Comparison of ENCODE assay signal across 22 mouse cellular contexts in the genomic region with DNA sequence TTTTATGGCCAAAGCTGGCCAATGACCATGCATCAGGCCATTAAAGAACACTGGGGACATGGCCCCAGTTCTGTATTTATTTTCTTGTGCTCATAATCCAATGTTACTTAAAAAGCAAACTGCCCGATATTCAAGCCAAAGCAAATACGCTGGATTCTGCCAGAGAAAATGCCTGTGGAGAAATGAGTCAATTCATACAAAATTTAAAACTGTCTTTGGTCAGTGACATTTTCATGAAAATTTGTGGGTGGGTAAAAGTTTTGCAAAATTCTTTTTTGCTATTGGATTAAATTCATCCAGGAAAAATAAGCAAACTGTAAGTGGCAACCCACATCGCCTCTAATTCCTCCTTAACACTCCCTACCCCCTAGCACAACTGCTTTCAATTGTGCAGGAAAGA.
DNase-seq lines count a peak whose midpoint lies in the region; ATAC-seq and TF ChIP-seq lines count a peak whose summit lies in the region.
"Had no signal": no experiment of that assay in that cellular context is flagged by ENCODE, and none has a peak within 500 bp of the region (broad histone marks: within the 10 kb centered on the region; RNA-seq: fewer than 3 reads in every experiment).

No protein-coding gene starts in this region.

- no peak overlapping the region for H3K4me3 ChIP-seq in embryonic fibroblast, embryonic 13.5 days (ENCODE audit: insufficient read depth, low read length)
- H3K4me3 ChIP-seq: embryonic facial prominence, embryonic 10.5 days; embryonic facial prominence, embryonic 12.5 days; erythroblast, embryonic 14.5 days; forebrain, embryonic 13.5 days; forebrain, embryonic 15.5 days had no signal

- TF ChIP-seq POLR2A in embryonic fibroblast, embryonic 13.5 days (IDR thresholded peaks at IDR 0.05; ENCODE audit: low read depth, low read length) = no peak

- intact Hi-C loops in heart, postnatal 25 days (cut with DNase I) = no loop called here

- no peaks in the 10 kb centered on the region for H3K4me1 ChIP-seq in embryonic fibroblast, embryonic 13.5 days (ENCODE audit: control insufficient read depth, insufficient read depth, low read length)
- H3K4me1 ChIP-seq: forebrain, embryonic 15.5 days had no signal

- DNase-seq in heart, adult 11 months = peak; percentile 34
- DNase-seq in heart, postnatal 25 days (ENCODE audit: low spot score) = no peak
- peak; percentile 63 for DNase-seq in NIH3T3 (ENCODE audit: low read depth)
- DNase-seq in layer of hippocampus, adult 8-10 months (ENCODE audit: low spot score in 2 of 2) = no peak
- DNase-seq: adrenal gland, adult 8-10 months; adrenal gland, postnatal 14 days; adrenal gland, postnatal 36 days; B cell, adult 2 months; cerebellum, adult 11-12 months; cerebellum, adult 2 months; cerebellum, adult 9-10 months; cerebellum, postnatal 10 days; cerebellum, postnatal 25 days; forebrain, postnatal 0 days had no signal

- H3K27ac ChIP-seq in embryonic fibroblast, embryonic 13.5 days (ENCODE audit: insufficient read depth, low read length) = peak overlapping the region; percentile 84
- H3K27ac ChIP-seq: embryonic facial prominence, embryonic 10.5 days; embryonic facial prominence, embryonic 12.5 days; forebrain, embryonic 13.5 days; forebrain, embryonic 15.5 days had no signal

- ATAC-seq in megakaryocyte progenitor cell, adult 5-6 weeks (replicated peaks; ENCODE audit: poor library complexity) = no peak
- ATAC-seq: CD4-positive, CD25-positive, alpha-beta regulatory T cell, adult 4 months; forebrain, embryonic 13.5 days; forebrain, embryonic 15.5 days; forebrain, postnatal 0 days had no signal

- no peak for TF ChIP-seq CTCF in embryonic fibroblast, embryonic 13.5 days (IDR thresholded peaks at IDR 0.05; ENCODE audit: borderline replicate concordance, insufficient read depth, low read length)

Comparison
In these comparisons a context has a peak if more than half of its experiments do, and no peak if none do; other contexts are left out.
1. DNase-seq: peak in heart, adult 11 months (single experiment) and NIH3T3 (single experiment); none in heart, postnatal 25 days (single experiment) and layer of hippocampus, adult 8-10 months (0 of 2).